Mouse (Mus musculus): Measurements from ENCODE around the gene 4930451I11Rik.

The 4930451I11Rik gene

DNA sequence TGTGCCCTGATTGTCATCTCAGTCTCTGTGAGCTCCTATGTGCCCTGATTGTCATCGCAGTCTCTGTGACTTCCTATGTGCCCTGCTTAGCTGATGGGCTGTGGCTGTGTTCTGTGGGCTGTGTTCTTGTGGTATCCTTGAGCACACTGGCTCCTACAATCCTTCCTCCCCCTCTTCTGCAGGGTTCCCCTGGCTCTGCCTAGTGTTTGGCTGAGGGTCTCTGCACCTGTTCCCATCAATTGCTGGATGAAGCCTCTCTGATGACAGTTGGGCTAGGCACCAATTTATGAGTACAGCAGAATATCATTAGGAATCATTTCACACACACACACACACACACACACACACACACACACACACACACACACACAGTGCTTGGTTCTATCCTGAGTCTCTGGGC is 1.9 kb upstream of the 4930451I11Rik start:
- DNase-seq (ENCODE audit: low read depth, low spot score) = no peak

- peak; percentile 95 for DNase-seq (ENCODE audit: low read depth, low spot score)
Observed at GRCm38 (mm10) chr7:126832036-126832598, 678 bp upstream of the 4930451I11Rik start.

DNA sequence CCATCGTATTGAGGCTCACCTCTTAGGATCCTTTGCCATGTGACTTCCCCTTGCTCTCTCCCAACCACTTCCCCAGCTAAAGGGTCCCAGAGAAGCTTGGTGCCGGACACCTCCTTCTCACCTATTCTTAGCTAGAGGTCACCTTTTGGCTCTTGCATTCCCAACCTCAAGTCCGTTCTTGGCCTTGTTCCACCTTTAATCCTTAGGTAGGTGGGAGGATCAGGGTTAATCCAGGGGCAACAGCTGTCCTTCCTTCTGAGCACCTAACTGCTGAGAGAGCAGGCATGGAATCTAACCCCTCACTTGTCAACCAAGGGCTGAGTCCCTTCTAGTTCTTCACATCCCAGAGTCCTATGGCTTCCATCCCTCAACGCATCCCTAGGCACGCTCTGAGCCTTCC is 5.5 kb downstream of the 4930451I11Rik start:
- DNase-seq (ENCODE audit: low read depth, low spot score) = no peak

DNA sequence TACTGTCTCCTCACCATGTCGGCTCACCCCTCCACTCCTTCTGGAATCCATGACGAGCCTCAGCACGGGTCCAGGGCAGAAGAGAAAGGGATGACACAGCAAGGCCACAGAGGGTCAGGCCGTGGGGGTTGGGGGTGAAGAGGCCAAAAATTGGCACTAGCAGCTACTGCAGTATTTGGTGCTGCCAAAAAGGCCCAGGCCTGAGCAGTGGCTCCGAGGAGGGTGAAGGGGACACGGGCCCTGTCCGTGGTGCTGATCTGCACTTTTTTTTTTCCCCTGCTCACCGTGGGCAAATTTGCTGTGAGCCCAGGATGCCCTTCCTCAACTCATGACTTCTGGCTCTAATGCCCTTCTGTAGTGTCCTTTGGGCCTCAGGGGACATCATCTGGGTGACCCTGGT is 6.0 kb downstream of the 4930451I11Rik start:
- DNase-seq (ENCODE audit: low read depth, low spot score) = no peak

- no peak for DNase-seq (ENCODE audit: low read depth, low spot score)
Observed at GRCm38 (mm10) chr7:126823940-126824339, 7.5 kb downstream of the 4930451I11Rik start.

GRCm38 (mm10) chr7:126823202-126823711 is 8.2 kb downstream of the 4930451I11Rik start:
- DNase-seq (ENCODE audit: low read depth, low spot score) = no peak

DNA sequence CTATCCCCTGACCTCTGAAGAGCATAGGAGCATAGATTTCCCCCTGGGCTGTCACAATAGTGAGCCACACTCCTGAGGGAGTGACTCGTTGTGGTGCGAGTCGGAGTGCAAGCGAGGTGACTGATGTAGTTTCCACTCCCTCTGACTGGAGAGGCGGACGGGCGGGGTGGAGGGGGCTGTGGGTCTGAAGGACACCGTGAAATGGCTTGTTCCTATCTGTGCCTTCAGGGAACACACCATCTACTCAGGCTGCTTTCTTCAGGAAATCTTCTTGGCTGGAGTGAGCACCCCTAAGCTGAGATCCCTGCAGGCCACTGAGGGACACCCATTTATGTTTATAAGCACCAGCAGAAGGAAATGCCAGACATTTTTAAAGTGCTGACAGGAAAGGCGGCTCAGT is 8.7 kb downstream of the 4930451I11Rik start:
- DNase-seq (ENCODE audit: low read depth, low spot score) = no peak

DNA sequence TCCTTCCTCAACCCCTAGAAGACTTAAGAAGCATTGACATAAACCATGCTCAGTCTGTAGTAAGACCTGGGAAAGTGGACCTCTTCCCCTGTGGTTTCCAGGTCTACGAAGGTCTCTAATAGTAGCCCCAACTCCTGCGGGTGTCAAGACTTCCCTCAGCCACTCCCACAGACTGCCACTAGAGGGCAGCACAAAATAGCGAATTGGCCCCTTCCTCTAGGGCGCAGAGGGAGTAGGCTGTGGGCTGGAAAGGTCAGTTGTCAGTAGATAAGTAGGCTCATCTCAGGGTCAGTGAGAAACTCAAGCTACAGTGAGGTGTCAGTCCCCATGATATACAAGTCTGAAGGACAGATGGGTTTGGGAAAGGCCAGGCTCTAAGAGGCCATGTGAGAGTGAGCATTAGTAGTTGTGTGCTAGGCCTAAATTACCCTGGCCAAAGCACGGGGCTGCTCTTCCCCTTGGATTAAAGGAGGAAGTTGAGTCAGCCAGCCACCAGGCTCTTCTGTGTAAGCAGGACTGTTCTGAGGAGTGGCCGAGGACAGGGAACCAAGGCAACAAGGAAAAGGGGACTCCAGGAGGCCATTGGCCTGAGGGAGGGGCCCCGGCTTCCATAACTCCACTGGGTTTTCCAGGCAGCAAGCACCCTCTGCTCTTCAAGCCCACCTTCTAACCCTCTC is 9.5 kb downstream of the 4930451I11Rik start:
- DNase-seq (ENCODE audit: low read depth, low spot score) = peak; percentile 78

DNA sequence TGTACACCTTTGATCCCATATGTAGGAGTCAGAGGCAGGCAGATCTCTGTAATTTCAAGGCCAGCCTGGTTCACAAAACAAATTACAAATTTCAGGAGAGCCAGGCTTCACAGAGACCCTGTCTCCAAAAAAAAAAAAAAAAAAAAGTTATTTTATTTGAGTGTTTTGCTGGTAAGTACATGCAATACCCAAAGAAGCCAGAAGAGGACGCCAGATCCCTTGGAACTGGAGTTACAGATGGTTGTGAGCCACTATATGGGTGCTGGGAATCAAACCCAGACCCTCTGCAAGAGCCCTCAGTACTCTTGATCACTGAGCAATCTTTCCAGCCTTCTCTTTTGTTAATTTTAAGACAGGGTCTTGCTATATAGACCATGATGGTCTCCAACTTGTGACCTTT is 12.6 kb downstream of the 4930451I11Rik start:
- no peak for DNase-seq (ENCODE audit: low read depth, low spot score)

DNA sequence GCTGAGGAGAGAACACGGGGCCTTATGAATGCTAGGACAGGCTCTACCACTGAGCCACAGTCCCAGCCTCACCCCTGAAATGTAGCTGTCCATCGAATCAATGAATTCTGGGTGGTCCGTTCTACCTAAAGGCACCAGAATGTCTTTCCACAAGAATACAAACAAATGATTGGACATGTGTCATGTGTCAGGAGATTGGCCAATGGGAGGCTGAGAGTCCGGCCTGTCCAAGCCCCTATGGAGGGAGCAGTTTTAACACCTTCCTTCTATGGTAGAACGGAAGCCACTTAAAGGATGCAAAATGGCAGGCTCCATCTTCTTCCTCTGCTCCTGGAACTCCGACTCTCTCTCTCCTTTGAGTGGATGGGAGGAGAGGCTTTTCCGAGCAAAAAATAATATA is 13.8 kb downstream of the 4930451I11Rik start:
- no peak for DNase-seq (ENCODE audit: low read depth, low spot score)

GRCm38 (mm10) chr7:126816494-126816893 is 14.9 kb downstream of the 4930451I11Rik start:
- no peak for DNase-seq (ENCODE audit: low read depth, low spot score)

DNA sequence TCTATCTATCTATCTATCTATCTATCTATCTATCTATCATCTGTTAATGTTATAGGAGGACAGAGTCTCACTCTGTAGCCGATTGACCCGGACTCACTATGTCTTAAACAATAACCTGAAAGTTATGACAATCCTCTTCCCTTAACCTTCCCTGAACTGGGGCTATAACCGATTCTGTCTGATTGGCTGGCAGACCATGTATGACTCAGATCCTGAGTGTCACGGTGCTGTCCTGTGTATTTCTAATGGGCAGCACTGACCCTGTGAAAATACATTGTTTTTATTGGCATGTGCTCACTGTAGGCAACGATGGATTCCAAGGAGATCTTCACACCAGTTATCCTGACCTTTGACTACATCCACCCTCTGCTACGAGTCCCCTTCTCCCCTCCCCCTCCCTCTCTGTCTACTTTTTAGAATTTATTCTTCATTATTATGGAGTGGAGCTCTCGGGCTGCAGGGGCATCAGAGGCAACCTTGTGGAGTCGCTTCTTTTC is 15.7 kb downstream of the 4930451I11Rik start:
- no peak for DNase-seq (ENCODE audit: low read depth, low spot score)

GRCm38 (mm10) chr7:126809723-126810369 is 21.6 kb downstream of the 4930451I11Rik start:
- no peak for DNase-seq (ENCODE audit: low read depth, low spot score)

GRCm38 (mm10) chr7:126808703-126809455 is 22.6 kb downstream of the 4930451I11Rik start:
- DNase-seq (ENCODE audit: low read depth, low spot score) = no peak

- DNase-seq (ENCODE audit: low read depth, low spot score) = no peak
Observed at GRCm38 (mm10) chr7:126807405-126807804, 24.0 kb downstream of the 4930451I11Rik start.

- no peak for DNase-seq (ENCODE audit: low read depth, low spot score)
Observed at GRCm38 (mm10) chr7:126806956-126807355, 24.5 kb downstream of the 4930451I11Rik start.

DNA sequence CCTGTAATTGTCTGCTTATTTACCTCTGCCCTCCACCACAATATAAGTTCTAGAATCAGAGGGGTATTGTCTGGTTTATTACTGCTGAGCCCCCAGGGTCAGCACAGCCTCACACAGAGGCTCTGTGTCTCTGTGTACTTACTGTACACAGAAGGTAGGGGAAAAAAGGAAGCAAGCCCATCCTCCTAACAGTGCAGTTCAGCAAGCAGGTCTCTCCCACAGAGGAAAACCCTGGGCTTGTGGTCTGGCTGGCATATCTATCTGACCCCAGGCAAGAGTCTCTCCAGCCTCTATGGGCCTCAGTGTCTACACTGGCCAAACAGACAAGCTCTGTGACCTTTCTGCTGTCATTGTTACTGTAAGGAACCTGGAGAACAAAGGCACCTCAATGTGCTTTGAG is 27.7 kb downstream of the 4930451I11Rik start:
- DNase-seq (ENCODE audit: low read depth, low spot score) = no peak

GRCm38 (mm10) chr7:126803181-126803580 is 28.3 kb downstream of the 4930451I11Rik start:
- DNase-seq (ENCODE audit: low read depth, low spot score) = no peak

GRCm38 (mm10) chr7:126802134-126802889 is 29.1 kb downstream of the 4930451I11Rik start:
- DNase-seq (ENCODE audit: low read depth, low spot score) = no peak

- no peak for DNase-seq (ENCODE audit: low read depth, low spot score)
Observed at GRCm38 (mm10) chr7:126801057-126801422, 30.4 kb downstream of the 4930451I11Rik start.

Data from A20 (cell line).